Mouse (Mus musculus): Measurements from ENCODE around the gene Camk1d. TPM values are rescaled to one million over a fixed set of nuclear protein-coding genes. Genes with fewer than 3 reads are reported as not detected.

Camk1d gene
- total and polyA plus RNA-seq, 3 experiments: 4.6 to 12.4 (median 4.8) TPM

- no peak for DNase-seq (ENCODE audit: extremely low read depth)
Measured at GRCm38 (mm10) chr2:5658000-5658399, 56.3 kb downstream of the Camk1d start.

GRCm38 (mm10) chr2:5656326-5656725, 58.0 kb downstream of the Camk1d start:
- no peak for TF ChIP-seq ELF1 (IDR thresholded peaks at IDR 0.05; ENCODE audit: low read depth, low read length)
- no peak for TF ChIP-seq RAD21 (IDR thresholded peaks at IDR 0.05; ENCODE audit: low read depth, low read length)
- no peak for TF ChIP-seq USF2 (conservative IDR thresholded peaks at IDR 0.05; ENCODE audit: low read depth, low read length)
- TF ChIP-seq E2F4 (IDR thresholded peaks at IDR 0.05; ENCODE audit: insufficient replicate concordance, low read depth, low read length): no peak
- no peak for TF ChIP-seq MEF2A (IDR thresholded peaks at IDR 0.05; ENCODE audit: borderline replicate concordance, low read depth, low read length)
- TF ChIP-seq SIN3A (IDR thresholded peaks at IDR 0.05; ENCODE audit: low read length): no peak
- no peak for TF ChIP-seq ZMIZ1 (IDR thresholded peaks at IDR 0.05; ENCODE audit: low read depth, low read length)
- no peak for TF ChIP-seq CHD1 (IDR thresholded peaks at IDR 0.05; ENCODE audit: low read depth, low read length)
- no peak for TF ChIP-seq NELFE (IDR thresholded peaks at IDR 0.05; ENCODE audit: low read depth, low read length)
- no peak for TF ChIP-seq BHLHE40 (IDR thresholded peaks at IDR 0.05; ENCODE audit: low read depth, low read length)
- TF ChIP-seq UBTF (IDR thresholded peaks at IDR 0.05; ENCODE audit: low read depth, low read length): no peak
- no peak for TF ChIP-seq MAX (IDR thresholded peaks at IDR 0.05; ENCODE audit: low read length)
- TF ChIP-seq JUND (conservative IDR thresholded peaks at IDR 0.05; ENCODE audit: low read depth, low read length): no peak
- no peak for TF ChIP-seq POLR2A (IDR thresholded peaks at IDR 0.05; ENCODE audit: low read depth, low read length)
- no peak for TF ChIP-seq ZC3H11A (IDR thresholded peaks at IDR 0.05; ENCODE audit: low read depth, low read length)
- no peak for TF ChIP-seq TCF12 (IDR thresholded peaks at IDR 0.05; ENCODE audit: low read depth, low read length)
- peaks cover 0 to 39% of the 10 kb centered on the region in 2 experiments; a peak in 3 of 4 replicates for H3K4me1 ChIP-seq (ENCODE audit: control insufficient read depth in 1 of 2, insufficient read depth in 2 of 2)
- no peak overlapping the region for H3K9ac ChIP-seq (ENCODE audit: insufficient read depth, low read depth)
- H3K9me3 ChIP-seq (replicated peaks; ENCODE audit: low read length): no peaks in the 10 kb centered on the region
- H3K27me3 ChIP-seq (replicated peaks): no peaks in the 10 kb centered on the region
- no peak for DNase-seq (ENCODE audit: extremely low read depth)
- H3K4me3 ChIP-seq (replicated peaks in 1 of 3; ENCODE audit: low read depth in 2 of 3, low read length in 2 of 3, poor library complexity in 1 of 3): no peak overlapping the region
- no peak overlapping the region for H3K4me2 ChIP-seq (ENCODE audit: insufficient read depth, low read depth, poor library complexity, severe bottlenecking)
- peaks cover 0 to 16% of the 10 kb centered on the region in 2 experiments for H3K36me3 ChIP-seq (replicated peaks in 1 of 2; ENCODE audit: control insufficient read depth in 1 of 2, insufficient read depth in 1 of 2, low read length in 1 of 2)
- H3K79me2 ChIP-seq (replicated peaks; ENCODE audit: control insufficient read depth, extremely low read depth, insufficient read depth, poor library complexity, severe bottlenecking): no peaks in the 10 kb centered on the region; the same call in 1 of the 2 replicates
- in situ Hi-C loops (cut with MboI; ENCODE audit: low pct_ligation_motif_present, low pct_unique_long_range_greater_than_20kb, low sequenced_read_pairs): no loop called here
- H3K27ac ChIP-seq (ENCODE audit: insufficient read depth, low read depth): no peak overlapping the region
- dilution Hi-C loops (cut with MboI; ENCODE audit: extremely low pct_ligation_motif_present, extremely low pct_unique_long_range_greater_than_20kb, low sequenced_read_pairs): no loop called here

More at GRCm38 (mm10) chr2:5658000-5658399, 56.3 kb downstream of the Camk1d start:
- Histone ChIP-seq H3K9me3 (replicated peaks; ENCODE audit: low read length) (no peaks in the 10 kb centered on the region), H3K9ac (ENCODE audit: insufficient read depth, low read depth) (no peak overlapping the region), H3K4me2 (ENCODE audit: insufficient read depth, low read depth, poor library complexity, severe bottlenecking) (no peak overlapping the region), H3K79me2 (replicated peaks; ENCODE audit: control insufficient read depth, extremely low read depth, insufficient read depth, poor library complexity, severe bottlenecking) (no peaks in the 10 kb centered on the region), H3K27me3 (replicated peaks) (no peaks in the 10 kb centered on the region), H3K36me3 (replicated peaks in 1 of 2; ENCODE audit: control insufficient read depth in 1 of 2, insufficient read depth in 1 of 2, low read length in 1 of 2) (peaks cover 0 to 13% of the 10 kb centered on the region in 2 experiments), H3K4me1 (ENCODE audit: control insufficient read depth in 1 of 2, insufficient read depth in 2 of 2) (peaks cover 0 to 25% of the 10 kb centered on the region in 2 experiments; a peak in 3 of 4 replicates), H3K27ac (ENCODE audit: insufficient read depth, low read depth) (no peak overlapping the region), H3K4me3 (replicated peaks in 1 of 3; ENCODE audit: low read depth in 2 of 3, low read length in 2 of 3, poor library complexity in 1 of 3) (no peak overlapping the region)
- TF ChIP-seq MAZ (IDR thresholded peaks at IDR 0.05; ENCODE audit: low read depth, low read length) (no peak), MXI1 (IDR thresholded peaks at IDR 0.05; ENCODE audit: low read depth, low read length) (no peak), BHLHE40 (IDR thresholded peaks at IDR 0.05; ENCODE audit: low read depth, low read length) (no peak), SMC3 (IDR thresholded peaks at IDR 0.05; ENCODE audit: low read depth, low read length) (no peak), CHD1 (IDR thresholded peaks at IDR 0.05; ENCODE audit: low read depth, low read length) (no peak)
- dilution Hi-C loops (cut with MboI; ENCODE audit: extremely low pct_ligation_motif_present, extremely low pct_unique_long_range_greater_than_20kb, low sequenced_read_pairs): no loop called here
- in situ Hi-C loops (cut with MboI; ENCODE audit: low pct_ligation_motif_present, low pct_unique_long_range_greater_than_20kb, low sequenced_read_pairs): no loop called here
